Mouse (Mus musculus) frontal cortex, adult 2 months (tissue): ENCODE measurements around the gene Cxcr4. TPM values are rescaled to one million over a fixed set of nuclear protein-coding genes. Genes with fewer than 3 reads are reported as not detected.

Experiments used
- DNase-seq, 2 experiments: peaks; one replicate each; pipeline ENCODE4 v3.0.0; 2022; ENCODE audit warnings: low spot score in 1 of 2; ENCODE audit errors: extremely low spot score in 1 of 2
- polyA plus RNA-seq: library from polyadenylated mRNA; depleted of rRNA; stranded (reverse); fragments of >200 nt; gene quantifications from 2 replicates; pipeline ENCODE4 v1.2.3, GENCODE M21; 2012

The Cxcr4 gene
- polyA plus RNA-seq, 1 experiment: 16.4 TPM

DNA sequence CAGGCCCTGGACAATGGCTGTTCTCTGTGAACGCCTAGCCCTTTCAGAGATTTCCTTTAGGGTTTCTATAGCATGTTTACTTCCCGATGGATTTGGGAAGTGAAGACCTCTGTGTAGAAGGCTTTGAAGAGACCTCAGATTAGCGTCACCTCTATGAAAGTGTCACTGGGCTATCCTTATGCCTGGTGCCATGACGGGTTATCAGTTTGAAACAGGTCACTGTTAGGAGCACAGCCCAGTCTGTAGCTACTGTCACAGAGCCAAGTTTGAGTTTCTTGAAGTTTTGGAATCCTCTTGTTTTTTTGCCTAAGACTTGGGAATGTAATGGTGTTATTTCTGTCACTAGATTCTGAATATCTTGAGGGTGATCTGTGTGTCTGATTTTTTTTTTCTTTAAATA, 17.0 kb downstream of the Cxcr4 start:
- no peak for DNase-seq

DNA sequence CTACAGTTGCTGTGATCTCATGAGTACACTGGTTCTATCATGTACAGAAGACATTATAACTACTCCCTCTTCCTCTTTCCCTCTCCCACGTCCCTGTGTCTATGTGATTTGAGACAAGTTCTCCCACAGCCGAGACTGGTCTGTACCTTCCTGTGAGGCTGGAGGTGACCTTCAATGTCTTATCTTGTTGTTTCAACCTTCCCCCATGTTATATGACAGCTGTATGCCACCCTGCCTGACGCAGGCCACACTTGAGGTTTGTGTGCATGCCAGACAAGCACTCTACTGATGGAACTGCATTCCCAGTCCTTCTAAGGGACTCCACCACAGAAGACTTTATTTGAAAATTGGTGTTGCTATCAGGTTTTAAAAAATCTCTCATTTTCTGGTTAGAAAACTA, 21.1 kb downstream of the Cxcr4 start:
- no peak for DNase-seq

DNA sequence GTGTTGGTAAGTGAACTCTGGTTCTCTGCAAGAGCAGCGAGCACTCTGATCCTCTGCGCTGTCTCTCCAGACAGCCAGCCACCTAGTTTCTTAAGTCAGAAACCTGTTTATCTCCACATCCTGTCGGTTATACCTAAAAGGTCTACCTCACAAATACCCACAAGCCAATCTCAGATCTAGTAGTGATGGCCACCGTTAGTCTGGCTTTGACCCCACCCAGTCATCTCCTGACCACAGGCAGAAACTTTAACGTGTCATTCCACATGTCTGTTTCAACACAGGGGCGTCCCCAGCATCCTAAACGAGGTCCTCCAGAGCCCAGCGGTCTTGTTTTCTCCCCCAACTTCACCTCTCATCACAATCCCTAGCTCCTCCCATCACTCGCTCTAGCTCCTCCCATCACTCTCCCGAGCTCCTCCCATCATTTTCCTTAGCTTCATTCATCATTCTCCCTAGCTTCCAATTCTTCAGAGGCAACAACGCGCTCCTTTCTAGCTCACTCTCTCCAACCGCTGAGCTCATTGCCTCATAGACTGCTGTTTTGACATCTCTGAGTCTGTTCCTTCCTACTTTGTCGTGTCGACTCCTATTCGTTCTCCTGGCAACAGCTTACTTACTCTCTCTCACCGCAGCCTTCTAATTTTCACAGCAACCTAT, 22.0 kb downstream of the Cxcr4 start:
- DNase-seq: no peak

DNA sequence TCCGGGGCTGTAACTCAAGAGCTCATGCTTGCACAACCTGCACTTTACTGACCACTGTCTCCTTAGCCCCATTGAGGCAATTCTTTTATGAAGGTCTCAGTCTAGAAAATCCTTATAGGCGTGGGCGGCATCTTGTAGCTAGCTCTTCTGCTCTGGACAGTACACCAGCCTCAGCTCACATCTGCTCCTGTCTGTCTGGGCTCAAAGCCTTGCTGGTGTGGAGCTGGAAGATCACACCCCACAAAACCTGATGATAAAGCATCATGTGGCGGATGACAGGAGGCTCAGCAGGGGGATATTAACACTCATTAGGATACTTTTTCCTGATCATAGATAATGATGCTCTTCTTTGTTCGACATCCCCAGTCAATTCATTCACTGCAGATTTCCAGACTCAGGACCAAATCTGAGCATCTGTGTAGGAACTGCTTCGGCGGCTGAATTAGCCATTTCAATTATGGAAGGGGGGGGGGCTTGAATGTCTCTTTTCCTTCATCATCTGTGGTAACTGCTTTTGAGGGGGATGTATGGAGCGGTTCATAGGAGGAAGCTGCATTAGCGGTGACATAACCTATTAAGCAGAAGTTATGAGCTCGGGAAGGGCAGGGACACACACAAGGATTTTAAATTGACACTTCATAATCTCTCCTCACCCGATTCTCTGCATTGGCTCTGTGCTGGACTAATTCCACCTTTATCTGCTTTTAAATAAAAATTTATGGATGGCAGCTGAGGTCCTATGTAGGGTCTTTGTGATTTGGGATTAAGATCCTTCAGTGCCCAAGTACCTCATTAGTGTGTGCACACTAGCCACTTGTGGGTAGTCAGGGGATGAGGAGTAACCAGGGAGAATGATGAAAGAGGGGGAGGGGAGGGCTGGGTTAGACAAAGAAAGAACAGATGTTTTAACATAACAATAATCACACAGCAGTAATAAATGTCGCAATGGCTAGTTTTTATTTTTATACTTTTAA, 24.6 kb downstream of the Cxcr4 start:
- no peak for DNase-seq

DNA sequence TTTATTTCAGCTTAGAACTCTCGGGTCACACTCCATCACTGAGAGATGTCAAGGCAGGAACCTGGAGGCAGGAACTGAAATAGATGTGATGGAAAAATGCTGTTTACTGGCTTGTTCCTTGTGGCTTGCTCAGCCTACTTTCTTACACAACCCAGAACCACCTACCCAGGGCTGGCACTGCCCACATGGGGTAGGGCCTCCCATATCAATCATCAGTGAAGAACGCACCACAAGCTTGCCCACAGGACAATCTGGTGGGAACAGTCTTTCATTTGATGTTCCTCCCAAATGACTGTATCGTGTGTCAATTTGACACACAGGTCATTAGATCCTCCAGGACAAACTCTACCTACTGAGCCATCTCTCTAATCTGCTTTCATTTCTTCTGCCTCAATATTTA, 28.2 kb downstream of the Cxcr4 start:
- no peak for DNase-seq

DNA sequence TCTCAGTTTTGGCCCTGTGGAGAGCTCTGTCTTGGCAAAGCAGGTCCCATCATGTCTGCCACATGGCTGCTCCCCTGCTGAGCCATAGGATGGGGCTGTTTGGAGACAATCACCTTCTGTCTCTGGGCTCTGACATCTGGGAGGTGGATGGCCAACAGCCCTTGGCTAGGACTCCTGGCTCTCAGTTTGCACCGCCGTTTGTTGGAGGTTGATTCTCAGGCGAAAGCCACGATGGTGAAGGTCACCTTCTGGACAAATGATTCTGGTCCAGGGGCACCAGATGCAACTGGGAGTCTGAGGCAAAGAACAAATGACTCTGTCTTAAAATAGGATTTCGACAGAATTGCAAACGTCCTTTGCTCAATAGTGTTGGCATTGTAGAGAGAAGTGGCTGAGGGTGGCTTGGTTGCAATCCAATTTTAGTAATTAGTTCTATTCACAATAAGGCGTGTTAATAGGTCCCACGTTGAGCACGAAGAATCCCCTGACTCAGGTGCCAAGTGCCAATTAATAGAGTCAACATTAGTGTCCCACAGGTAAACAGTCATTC, 30.7 kb downstream of the Cxcr4 start:
- DNase-seq: peak in 1 of 2 experiments; percentile 10

DNA sequence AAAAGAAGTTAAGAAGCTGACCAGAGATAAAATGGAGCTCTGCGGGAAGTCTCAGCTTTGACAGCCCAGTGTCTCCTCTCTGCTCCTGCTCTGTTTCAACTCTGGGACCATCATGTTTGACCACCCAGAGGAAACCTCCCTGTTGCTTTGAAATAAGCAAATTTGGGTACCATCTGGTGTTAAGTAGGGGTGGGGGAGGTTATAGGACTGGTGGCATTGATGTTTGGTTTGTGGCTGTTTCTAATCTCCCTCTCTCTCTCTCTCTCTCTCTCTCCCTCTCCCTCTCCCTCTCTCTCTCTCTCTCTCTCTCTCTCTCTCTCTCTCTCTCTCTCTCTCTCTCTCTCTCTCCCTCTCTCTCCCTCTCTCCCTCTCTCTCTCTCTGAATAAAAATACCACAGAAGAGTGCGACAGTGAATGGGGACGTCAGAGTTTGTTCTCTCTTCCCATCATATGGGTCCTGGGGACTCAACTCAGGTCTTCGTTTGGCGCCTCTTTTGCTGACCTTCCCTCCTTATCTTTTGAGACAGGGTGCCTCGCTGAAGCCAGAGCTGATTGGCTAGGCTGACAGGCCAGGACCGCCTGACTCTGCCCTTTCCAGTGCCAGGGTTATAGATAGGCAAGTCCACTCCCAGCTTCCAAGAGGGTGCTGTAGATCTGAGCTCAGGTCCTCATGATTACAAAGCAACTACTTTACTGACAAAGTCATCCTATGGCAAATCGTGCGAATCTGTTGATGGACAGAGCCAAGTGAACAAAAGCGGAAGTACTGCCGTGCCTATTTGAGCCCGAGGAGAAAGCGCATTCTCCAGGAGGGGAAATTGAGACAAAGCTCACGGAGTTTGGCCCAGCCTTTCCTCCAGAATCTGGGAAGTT, 31.4 kb downstream of the Cxcr4 start:
- DNase-seq: no peak

DNA sequence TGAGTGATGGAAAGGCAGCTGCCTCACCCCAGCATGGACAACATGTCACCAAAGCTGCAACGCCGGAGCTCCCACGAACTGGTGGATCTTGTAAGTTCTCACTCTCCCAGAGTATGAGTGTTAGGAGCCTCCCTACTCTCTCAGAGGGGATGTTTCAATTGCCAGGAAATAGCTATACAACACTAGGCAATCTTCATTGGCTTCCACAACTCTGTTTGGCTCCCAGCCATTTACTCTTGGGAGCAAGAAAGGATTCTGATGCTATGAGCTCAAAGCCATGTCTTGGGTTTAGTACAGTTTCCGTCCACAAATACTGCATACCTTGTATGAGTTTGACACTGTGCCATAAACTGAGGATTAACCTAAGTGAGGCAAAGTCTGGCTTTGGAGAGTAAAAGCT, 34.1 kb downstream of the Cxcr4 start:
- no peak for DNase-seq

DNA sequence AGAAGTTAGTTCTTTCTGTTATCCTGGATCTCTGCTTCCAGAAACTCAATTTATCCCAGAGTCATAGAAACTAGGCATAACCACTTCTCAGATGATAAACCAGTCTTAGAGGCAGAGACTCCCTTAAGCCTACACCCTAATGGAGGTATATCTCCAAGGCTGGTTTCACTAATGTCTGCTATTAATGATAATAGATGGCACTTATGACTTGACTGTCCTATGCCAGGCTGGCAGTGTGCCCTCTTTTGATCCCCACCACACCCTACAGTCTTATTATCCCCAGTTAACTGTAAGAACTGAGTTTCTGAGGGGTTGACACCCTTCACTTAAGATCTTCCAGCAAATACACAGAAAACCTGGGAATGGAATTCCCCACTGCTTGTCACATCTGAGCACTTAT, 39.5 kb downstream of the Cxcr4 start:
- no peak for DNase-seq

DNA sequence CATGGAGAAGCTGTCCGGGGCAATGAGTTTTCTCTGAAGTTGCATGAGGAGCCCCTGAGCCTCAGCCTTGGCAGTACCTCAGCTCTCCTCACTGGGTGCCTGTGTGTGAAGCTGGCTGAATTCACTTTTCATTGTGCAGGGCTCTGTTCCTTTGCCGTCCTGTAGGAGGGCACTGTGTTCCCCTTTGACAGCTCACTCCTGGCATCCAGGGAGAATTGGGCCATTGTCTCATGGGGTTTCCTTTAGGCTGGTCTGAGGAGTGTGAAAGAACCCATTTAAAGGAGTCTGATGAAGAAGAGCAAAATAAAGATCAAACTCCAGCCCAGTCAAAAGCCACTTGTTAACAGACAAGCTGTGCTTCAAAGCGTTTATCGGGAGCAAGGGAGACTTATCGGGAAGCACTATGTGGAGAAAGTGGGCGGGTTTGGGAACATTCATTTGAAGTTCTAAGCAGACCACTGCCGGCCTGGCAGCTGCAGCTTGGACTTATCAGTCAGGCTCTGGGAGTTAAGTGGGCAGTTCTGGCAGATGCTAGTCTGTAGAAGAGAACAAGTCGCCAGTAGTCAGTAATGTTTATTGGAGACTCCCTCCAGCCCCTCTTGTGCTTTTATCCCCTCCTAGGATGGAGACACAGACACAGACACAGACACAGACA, 40.2 kb downstream of the Cxcr4 start:
- no peak for DNase-seq

DNA sequence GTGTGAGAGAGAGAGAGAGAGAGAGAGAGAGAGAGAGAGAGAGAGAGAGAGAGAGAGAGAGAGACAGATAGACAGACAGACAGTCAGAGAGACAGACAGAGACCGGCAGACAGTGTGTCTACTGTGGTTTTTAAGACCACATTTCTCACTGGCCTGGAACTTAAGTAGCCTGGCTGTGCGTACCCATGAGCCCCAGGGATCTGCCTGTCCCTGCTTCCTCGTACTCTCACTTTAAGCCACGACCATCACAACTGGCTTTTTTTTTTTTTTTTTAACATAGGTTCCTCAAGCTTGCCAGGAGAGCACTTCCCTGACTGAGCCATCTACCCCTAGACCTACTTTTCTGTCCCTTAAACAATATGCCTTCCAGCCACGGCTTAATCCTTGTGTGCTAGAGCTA, 42.7 kb downstream of the Cxcr4 start:
- DNase-seq: no peak

DNA sequence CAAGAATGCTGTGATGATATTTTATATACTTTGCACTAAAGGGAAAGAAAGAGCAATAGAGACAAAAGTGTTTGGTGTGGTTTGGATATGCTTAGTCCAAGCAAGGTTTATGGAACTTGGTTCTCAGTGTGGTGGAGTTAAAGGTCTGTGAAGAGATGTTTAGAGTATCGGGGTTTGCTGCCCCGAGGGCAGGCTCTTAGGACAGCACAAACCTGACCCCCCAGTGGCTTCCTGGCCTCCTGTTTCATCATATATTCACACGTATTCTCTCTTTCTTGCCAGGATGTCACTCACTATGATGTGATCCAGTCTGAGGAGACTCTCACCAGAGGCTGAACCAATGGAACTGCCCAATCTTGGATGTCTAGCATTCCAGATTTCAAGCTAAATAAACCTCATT, 43.1 kb downstream of the Cxcr4 start:
- no peak for DNase-seq

DNA sequence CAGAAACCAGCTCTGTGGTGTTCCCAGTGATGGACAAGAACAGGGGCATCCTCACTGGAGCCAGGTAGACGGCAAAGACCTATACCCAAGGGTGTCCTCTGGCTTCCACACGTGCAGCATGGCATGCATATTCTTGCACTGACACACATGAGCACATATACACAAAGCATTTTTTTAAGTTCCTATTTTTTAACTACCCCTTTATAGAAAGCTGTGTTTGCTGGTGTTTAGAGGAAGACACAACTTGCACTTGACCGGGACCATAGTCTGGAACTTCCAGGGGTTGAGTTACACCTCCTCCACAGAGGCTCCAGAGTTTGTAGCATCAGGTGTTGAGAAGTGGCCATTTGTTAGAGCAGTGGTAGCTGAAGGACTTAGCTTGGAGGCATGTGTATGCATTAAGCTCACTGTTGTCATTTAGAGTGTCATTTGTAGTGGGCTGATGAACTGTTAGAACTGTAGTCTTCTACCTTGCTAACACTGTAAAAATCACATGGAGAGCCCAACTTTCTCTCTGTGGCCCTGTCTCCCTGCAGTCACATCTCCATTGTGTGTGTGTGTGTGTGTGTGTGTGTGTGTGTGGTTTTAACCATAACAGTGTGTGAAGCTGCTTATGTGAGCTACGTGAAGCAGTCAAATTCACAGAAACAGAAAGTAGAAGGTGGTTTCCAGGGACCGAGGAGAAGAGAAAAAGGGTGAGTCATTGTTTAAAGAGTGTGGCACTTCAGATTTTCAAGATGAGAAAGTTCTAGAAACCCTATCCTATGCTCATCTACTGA, 43.7 kb downstream of the Cxcr4 start:
- no peak for DNase-seq

DNA sequence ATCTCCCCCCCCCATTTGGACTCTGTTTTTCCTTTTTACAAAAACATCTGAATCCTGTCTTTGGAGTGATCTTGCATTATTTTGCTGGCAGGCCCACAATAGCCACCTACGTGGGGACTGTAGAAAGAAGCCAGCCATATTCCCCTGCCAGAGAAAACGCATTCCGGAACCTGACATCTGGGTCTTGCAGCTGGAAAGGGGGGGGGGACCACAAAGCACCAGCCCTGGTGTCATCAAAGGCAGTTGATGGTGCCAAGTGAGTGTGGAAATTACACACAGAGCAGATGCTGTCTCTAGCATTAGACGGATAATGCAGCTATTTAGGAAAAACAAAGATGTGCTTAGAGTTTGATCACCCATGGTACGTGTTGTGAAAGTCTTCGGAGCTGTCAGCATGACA, 46.4 kb downstream of the Cxcr4 start:
- DNase-seq: no peak

DNA sequence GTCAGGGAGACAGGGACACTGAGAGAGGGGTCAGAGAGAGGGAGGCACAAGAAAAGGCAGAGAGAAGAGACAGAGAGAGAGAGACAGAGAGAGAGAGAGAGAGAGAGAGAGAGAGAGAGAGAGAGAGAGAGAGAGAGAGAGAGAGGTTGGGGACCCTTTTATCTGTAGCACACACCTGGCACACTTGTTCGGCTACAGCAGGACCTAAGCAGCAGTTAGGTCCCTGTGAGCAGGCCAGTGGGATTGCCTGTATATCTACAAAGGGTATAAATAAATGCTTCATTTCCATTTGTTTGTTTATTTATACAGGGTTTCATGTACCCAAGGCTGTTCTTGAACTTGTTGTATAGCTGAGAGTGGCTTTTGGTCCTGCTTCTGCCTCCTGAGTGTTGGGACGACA, 49.0 kb downstream of the Cxcr4 start:
- DNase-seq: no peak

DNA sequence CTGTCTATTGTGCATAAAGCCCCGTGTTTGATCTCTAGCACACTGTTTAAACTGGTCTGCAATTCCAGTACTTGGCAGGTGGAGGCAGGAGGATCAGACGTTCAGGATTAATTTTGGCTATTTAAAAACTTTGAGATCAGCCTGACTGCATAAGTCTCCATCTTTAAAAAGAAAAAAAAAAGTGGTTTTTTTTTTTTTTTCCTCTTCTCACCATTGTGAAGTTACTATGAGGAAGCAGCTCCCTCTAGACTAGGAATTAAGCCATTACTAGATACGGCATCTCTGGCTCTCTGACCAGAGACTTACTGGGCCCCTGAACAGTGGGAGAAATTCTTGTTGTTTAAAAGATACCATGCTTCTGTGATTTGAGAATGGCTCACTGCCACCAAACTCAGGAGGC, 49.5 kb downstream of the Cxcr4 start:
- DNase-seq: no peak

DNA sequence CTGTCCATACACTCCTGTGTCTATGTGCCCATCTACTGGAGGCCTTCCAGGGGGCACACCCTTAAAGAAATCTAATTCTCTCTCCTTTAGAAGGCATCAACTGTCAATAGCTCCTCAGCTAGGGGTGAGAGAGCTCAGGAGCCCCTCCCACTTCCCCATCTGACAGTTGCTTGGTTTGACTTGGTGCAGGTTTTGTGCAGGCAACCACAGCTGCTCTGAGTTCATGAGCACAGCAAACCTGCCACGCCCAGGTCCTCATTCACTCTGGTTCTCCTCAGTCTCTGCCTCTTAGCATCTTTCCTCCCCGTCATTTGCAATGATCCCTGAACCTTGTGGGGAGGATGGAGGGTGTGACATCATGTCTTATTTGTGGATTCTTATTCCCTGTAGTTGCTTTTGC, 51.9 kb downstream of the Cxcr4 start:
- DNase-seq: no peak

DNA sequence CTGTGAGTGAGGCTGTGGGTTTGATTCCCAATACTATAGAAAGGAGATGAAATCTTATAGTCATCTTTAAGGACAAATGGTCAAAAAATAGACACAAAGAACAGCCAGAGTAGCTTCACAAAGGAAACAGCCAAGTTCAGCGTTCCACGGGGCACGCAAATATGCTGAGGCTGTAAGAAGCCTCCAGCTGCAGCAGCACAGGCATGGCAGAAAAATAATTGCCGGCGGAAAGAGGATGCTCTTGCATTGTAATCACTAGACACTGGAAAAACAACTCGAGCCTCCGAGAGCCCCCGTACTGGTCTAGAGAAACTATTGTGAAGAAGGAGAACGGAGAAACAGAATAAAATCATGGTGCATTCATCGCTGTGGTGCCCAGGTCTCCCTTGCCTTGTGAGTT, 52.5 kb downstream of the Cxcr4 start:
- no peak for DNase-seq
